Mouse (Mus musculus) urinary bladder, adult 2 months (tissue): ENCODE data around the gene Zic4. TPM values are rescaled to one million over a fixed set of nuclear protein-coding genes. Genes with fewer than 3 reads are reported as not detected.

Experiments used
- DNase-seq: peaks from one replicate; pipeline ENCODE4 v3.0.0; 2022; ENCODE audit warnings: low spot score
- polyA plus RNA-seq: library from polyadenylated mRNA; depleted of rRNA; stranded (reverse); fragments of >200 nt; gene quantifications from 2 replicates; pipeline ENCODE4 v1.2.3, GENCODE M21; 2012; rRNA removed

Zic4 gene
- polyA plus RNA-seq, 1 experiment = not detected

DNA sequence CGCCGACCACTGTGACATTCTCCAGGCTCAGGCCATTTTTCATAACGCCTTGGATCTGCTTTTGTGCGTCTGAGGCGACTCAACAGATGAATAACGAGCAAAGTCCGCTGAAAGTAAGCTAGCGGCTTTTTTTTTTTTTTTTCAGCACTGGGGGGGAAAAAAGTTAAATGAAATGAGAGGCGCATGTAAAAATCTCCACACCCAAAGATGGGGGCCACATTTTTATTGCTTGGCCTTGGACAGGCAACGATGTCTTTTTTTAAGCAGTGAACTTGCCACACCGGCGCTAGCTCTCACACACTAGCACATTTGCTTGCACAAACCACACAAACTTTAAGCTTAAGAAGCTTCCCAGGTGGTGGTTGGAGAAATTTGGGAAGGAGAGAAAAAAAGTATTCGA is 42.0 kb downstream of the Zic4 start:
- DNase-seq = no peak

- no peak for DNase-seq
Observed at GRCm38 (mm10) chr9:91404905-91405752, 42.9 kb downstream of the Zic4 start.

DNA sequence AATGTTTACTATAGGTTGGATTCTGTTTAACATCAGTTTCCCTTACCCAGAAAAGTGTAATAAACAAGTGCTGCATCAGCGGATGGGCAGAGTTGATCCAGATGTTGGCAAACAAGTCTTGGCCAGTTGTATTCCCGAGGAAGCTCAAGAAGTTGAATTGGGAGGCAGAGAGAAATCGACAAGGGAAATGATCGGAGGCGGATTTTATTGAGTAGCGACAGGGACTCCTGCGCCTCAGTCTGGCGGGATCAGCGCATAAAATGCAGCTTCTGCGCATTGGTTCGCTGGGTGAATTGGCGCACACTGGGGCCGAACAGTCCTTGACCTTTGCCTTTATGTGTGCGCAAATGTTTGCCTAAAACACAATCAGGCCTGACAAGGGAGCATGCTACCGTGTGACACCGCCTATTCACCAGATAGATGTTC is 43.6 kb downstream of the Zic4 start:
- DNase-seq = no peak

DNA sequence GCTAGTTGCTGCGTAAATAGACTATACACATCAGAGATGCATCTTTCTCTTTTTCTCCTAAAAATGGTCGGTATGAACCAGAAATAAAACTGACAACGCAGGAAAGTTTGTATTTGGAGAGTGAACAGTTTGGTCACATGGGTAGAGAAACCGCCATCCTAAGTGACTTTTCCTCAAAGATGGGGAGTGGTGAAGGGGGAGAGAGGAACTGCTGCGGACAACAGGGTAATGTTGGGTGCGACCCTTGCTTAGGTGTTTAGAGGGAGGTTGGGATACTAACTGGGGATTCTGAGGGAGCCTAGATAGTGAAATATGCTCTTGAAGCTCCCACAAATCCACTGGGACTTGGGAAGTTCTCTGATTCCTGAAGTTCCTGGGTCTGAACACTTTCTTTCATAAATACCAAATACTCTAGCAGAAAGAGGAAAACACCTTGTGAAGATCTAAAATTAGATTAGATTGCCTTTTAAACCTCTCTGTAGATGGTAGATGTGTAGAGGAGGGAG is 44.1 kb downstream of the Zic4 start:
- DNase-seq = no peak

DNA sequence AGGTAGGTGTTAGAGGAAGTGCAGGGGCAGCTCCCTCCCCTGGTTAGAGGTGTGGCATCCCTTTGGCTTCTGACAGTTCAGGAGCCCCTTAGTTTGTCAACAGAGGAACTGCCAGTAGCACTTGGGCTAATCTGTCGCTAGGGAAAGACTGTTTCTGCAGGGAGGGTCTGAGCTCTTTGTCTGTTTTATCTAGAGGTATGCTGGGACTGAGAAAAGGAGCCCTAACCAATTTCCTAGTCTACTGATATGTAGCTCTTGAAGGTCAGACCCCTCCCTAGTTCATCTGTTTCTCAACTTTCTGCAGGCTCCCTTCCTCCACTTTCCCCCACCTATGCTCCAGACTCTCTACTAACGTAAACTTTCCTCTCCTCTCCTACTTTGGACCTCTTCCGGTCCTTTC is 47.6 kb downstream of the Zic4 start:
- no peak for DNase-seq

DNA sequence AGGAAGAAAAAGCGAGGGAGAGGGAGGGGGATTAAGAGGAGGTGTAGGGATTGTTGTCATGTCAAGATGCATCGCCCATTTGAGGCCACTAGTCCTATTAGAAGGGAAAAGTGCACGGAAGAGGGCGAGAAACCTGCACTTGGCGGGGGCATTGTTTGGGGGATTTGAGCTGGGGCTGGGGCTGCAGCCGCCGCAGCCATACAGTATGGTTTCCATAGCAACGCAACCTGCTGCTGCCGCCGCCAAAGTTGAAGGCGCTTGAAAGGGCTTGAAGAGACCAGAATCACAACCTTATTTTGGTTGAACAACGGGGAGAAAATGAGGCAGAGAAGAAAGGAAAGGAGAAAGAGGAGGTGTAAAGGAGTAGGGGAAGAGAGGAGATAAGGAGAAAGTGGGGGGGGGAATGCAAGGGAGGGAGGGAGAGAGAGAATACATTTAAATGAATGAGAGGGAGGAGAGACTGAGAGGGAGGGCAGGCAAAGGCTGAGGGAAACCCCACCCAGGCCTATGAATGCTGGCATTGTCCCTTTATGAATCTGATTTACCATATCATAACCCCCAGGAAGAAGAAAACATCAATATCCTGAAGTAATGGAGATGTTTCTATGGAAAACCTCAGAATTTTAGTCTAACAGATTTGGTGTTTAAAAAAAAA is 51.9 kb downstream of the Zic4 start:
- no peak for DNase-seq

- DNase-seq = no peak
Observed at GRCm38 (mm10) chr9:91420441-91420840, 58.2 kb downstream of the Zic4 start.

Other genes with a start within 250 kb of the Zic4 start
- gene Zic1, start 3.4 kb downstream of the Zic4 start, polyA plus RNA-seq = 0.03 and 0.08 TPM in 2 replicates